Mouse (Mus musculus): ENCODE data around the gene 4933400A11Rik. TPM values are rescaled to one million over a fixed set of nuclear protein-coding genes. Genes with fewer than 3 reads are reported as not detected.

4933400A11Rik gene
- total RNA-seq (2021) = not detected

DNA sequence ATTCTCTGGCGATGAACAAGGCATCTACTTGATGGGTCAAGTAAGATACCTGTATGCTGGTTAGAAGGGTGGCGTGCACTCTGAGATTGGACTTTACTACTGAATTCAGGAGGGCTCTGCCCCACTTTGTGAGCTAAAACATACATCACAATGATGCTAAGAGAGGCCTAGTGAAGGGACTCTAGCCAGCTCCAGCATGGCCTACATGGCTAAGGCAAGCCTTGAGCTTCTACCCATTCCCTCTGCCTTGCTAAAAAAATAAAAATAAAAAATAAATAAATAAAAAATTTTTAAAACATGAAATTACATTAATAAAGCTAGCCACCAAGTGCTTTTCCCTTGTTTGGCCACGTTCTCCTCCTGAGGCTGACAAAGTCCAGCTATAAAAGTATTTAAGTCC lies at the start of gene 4933400A11Rik:
TSS of gene 4933400A11Rik (minus strand) at position 101 of the 400 bp plus-strand sequence.
- no peak for DNase-seq

- no peak for DNase-seq
Observed at GRCm38 (mm10) chrX:169828136-169828535, 48.7 kb upstream of the 4933400A11Rik start.

GRCm38 (mm10) chrX:169827720-169828119 lies 48.3 kb upstream of the 4933400A11Rik start:
- peak in 1 of 2 experiments; percentile 13 for DNase-seq

GRCm38 (mm10) chrX:169826947-169827346 lies 47.5 kb upstream of the 4933400A11Rik start:
- peak; percentile 38 to 59 for DNase-seq

- no peak for DNase-seq
Observed at GRCm38 (mm10) chrX:169813673-169814072, 34.2 kb upstream of the 4933400A11Rik start.

GRCm38 (mm10) chrX:169811783-169812182 lies 32.3 kb upstream of the 4933400A11Rik start:
- DNase-seq = no peak

- no peak for DNase-seq
Observed at GRCm38 (mm10) chrX:169811318-169811717, 31.9 kb upstream of the 4933400A11Rik start.

GRCm38 (mm10) chrX:169807744-169808143 lies 28.3 kb upstream of the 4933400A11Rik start:
- no peak for DNase-seq

DNA sequence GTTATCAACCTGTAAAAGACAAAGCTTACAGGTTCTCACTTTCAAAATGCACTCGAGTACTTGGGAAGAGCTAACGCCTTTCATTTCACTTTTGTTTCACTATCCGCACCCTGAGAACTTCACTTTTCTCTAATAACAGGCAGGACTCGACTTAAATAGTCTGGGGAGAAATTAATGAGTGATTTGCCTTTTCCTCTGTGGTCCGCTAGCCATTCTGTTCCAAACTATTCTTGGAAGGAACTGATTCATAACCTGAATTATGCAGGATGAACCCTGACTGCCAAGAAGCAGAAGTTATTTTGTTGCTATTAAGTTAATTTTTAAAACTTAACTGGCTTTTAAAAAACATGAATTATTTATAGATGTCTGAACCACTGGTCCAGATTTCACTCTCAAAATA lies 26.4 kb upstream of the 4933400A11Rik start:
- DNase-seq = no peak

DNA sequence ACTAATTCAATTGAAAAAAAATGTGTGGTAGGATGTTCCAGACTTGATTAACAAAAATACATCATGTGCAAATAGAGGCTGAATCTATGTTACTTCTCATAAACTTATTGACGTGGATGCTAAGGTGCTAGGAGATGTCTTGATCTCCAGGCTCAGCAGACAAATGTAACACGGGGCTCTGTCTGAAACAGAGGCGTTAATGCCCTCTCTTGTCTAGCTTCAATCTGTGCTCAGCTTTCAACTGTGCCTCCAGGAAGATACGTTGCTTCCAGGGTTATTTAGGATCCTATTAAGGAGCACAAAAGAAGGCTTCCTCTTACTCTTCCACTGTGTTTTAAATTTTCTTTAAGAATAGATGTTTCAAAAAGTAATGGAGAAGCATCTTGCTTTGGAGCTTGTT lies 20.8 kb upstream of the 4933400A11Rik start:
- no peak for DNase-seq

DNA sequence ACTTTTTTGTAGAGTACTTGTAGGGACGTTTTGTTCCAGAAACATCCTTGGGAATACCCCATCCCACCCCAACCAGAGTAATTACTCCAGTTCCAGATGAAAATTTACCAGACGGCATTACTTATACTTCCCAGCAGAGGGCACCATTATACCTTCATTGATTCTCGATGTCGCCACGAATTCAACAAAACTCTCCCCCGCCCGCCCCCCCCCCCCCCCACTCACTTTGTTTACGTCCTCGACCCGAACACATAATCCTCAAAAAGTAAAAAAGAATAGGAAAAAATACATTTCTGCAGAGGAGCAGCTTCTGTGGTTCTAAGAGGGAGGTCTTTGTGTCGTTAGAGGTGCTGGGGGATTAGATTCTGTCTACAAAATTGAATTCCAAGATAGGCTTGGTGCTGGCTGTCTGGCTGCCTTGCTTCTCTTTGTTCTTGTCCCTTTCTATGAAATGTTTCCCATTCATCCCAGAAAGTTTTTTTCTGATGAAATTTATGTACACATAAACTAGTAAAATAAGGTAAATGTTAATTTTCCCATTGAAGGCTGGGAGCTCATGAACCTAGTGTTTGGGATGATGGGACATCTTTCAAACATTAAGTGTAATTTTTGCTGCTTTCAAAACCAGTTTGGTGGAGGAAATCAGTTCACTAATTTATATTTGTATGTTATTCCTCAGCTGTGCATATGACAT lies 19.7 kb upstream of the 4933400A11Rik start:
- DNase-seq = no peak

DNA sequence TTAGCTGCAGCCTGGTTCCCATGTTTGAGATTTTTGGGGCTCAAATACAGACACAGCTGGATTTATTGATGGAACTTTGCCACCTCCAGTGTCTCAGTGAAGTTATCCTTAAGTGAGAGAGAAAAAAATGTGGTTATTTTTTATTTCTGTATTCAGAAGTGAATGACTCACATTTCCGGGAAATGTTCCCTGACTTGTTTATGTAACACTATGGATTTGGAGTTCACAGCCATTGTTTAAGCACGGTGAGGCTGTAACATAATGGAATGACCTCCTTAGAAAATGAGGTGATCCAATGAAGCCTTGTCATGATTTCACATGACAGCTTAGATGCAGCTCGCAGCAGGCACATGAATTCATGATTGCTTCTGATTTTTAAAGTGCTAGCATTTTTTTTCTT lies 17.7 kb upstream of the 4933400A11Rik start:
- DNase-seq = no peak

GRCm38 (mm10) chrX:169794831-169795311 lies 15.4 kb upstream of the 4933400A11Rik start:
- no peak for DNase-seq

- DNase-seq = no peak
Observed at GRCm38 (mm10) chrX:169794421-169794820, 15.0 kb upstream of the 4933400A11Rik start.

- DNase-seq = no peak
Observed at GRCm38 (mm10) chrX:169792879-169793278, 13.4 kb upstream of the 4933400A11Rik start.

GRCm38 (mm10) chrX:169789702-169790101 lies 10.3 kb upstream of the 4933400A11Rik start:
- no peak for DNase-seq

- DNase-seq = no peak
Observed at GRCm38 (mm10) chrX:169758001-169758400, 21.4 kb downstream of the 4933400A11Rik start.

DNA sequence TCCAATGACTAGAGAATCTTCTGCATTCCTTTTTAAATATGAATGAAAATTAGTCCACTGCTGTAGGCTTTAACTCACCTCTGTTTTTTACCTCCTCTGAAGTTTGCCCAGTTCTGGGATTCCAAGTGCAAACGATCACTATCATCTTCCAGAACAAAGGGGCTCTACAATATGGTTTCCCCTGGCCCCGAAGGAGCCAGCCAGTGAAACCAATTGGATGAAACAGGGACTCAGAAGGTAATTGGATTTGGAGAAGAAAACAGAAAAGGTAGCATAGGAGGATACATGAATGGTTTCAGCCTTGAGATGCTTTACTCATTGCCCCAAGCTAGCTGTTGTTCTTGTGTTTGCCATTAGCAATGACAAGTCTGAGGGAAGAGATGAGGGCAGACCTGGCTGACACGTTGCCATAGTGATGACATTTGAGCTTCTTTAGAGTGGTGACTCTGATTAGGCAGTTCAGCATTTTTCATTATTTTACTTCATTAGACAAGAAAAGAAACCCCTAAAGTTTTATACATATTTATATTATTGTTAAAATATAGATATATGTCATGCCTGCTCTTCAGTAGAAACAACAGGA lies 44.0 kb downstream of the 4933400A11Rik start:
- DNase-seq = no peak

Other genes with a start within 250 kb of the 4933400A11Rik start
- 10 to 100 TPM; 18.3 to 33.6 TPM for gene Mid1, start 94.4 kb downstream of the 4933400A11Rik start, total RNA-seq (2021)
- 100 to 1,000 TPM; 230 to 241 TPM for gene Gm21887, start 230.0 kb upstream of the 4933400A11Rik start, total RNA-seq (2021)